Mouse (Mus musculus) inflammation-experienced regulatory T-cells (primary cell): Measurements from ENCODE around the gene Gbx2. TPM values are rescaled to one million over a fixed set of nuclear protein-coding genes. Genes with fewer than 3 reads are reported as not detected.

ENCODE experiments used
- polyA plus RNA-seq, 2 experiments: library from polyadenylated mRNA; unstranded; fragments of 100-300 nt; shearing (Covaris generic); gene quantifications; one replicate each; pipeline ENCODE4 v1.2.1; 2017

Gbx2 gene
- not detected for polyA plus RNA-seq

GRCm38 (mm10) chr1:89931120-89931519 is at the start of gene Gbx2:
TSS of gene Gbx2 (minus strand) at chr1:89931179.

Other genes starting within 250 kb of the Gbx2 start
- gene Asb18, start 83.5 kb upstream of the Gbx2 start, polyA plus RNA-seq = under 1 TPM in 1 of 2 experiments, not detected in 1; 0.08 TPM
- under 1 TPM in 1 of 2 experiments, not detected in 1; 0.15 TPM for gene Iqca, start 222.2 kb upstream of the Gbx2 start, polyA plus RNA-seq